Mouse (Mus musculus) adrenal gland, postnatal 4 days (tissue): ENCODE data around the gene Ppfia3. TPM values are rescaled to one million over a fixed set of nuclear protein-coding genes. Genes with fewer than 3 reads are reported as not detected.
"Not testable (repeated sequence)": the region's sequence is repeated elsewhere in the genome, so short reads cannot be mapped to it uniquely, and the experiment has no call there.

Source experiments
- DNase-seq, 2 experiments: peaks; one replicate each; pipeline ENCODE4 v3.0.0; 2021 to 2022; ENCODE audit warnings: low spot score in 2 of 2, mixed read lengths in 2 of 2
- total RNA-seq, 2 experiments: library from RNA; stranded (reverse); gene quantifications; 2 replicates each; pipeline ENCODE4 v1.2.3; 2021

Ppfia3 gene
- total RNA-seq, 2 experiments from 2014 or later = 4.7 to 6.9 TPM

DNA sequence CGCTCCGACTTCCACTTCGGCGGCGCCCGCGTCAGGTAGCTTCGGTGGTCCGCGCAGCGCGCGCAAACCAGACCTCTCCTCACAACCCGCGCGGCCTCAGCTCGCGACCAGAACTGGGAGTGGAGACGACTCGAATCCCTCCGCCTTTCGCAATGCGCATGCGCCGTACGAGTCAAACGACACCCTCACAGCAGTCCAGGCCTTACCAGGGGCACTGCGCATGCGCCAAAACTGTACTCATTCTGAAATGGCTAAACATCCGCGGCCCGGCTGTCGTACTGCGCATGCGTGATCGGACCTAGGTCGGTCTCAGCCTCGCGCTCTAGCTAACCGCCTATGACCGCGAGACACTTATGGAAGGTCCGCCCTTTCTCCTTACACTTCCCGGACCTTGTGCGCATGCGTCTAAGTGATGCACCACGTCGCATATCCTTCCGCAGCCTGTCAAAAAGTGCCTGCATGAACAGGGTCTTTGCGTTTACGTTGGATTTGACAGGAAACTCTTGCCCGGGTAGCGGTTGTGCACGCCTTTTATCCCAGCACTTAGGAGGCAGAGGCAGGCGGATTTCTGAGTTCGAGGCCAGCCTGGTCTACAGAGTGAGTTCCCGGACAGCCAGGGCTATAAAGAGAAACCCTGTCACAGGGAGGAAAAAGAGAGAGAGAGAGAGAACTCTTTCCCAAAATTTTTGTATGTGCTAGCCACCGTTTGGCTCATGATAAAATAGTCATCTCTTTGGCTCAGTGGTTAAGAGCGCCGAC is 28.9 kb upstream of the Ppfia3 start, which contains the start of gene Snrnp70:
Gene Snrnp70, minus strand, starts transcription at position 165 of the 759 bp plus-strand sequence.
- peak; percentile 100 for DNase-seq

DNA sequence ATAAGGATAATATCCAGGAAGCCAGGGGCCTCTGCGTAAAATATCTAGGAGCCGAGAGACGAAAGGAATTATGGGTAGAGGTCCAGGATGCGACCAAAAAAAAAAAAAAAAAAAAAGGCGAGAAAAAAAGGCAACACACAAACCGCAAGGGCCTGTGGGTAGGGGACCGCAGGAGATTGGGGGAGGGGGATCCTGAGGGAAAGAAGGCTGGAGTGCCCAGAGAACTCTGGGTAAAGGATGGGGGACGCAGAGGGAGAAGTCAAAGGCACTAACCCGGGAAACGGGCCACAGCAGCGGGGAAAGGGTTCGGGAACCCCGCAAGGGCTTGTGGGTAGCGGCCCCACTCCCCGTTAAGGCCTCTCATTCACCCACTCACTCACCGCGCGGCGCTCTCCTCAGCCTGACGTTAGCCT is 28.3 kb upstream of the Ppfia3 start:
- no peak for DNase-seq

DNA sequence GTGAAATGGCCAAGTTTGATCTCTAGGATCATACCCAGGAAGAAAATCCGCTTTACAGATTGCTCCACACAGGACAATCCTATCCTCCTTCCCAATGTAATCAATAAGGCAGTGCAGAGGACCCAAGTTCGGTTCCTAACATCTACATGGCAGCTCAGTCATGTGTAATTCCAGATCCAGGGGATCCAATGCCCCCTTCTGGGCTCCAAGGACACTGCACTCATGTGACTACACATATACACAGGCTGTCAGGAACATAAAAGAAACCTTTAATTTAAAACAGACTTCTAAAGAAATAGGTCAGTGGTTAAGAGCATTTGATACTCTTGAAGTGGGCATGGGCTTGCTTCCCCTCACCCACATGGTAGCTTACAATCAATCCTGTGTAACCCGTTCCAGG is 19.3 kb upstream of the Ppfia3 start:
- DNase-seq = no peak

DNA sequence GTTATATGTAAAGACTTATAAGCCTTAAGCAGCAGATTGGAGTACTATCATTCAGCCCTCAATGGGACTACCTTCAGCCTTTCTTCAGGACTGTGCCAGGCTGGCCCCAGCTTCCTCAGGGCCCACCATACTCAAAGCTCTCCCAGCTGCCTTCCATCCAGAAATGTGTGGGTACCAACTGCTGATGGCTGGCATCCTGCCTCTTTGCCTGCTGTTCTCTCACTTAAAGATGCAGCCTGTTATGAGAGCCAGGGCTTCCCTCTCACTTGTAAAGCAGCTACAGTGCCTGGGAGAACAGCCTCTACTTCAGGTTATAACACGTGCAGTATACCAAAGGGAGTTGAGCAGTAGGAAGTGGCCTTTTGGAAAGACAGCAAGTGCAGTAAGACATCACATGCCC is 9.2 kb upstream of the Ppfia3 start:
- no peak for DNase-seq

DNA sequence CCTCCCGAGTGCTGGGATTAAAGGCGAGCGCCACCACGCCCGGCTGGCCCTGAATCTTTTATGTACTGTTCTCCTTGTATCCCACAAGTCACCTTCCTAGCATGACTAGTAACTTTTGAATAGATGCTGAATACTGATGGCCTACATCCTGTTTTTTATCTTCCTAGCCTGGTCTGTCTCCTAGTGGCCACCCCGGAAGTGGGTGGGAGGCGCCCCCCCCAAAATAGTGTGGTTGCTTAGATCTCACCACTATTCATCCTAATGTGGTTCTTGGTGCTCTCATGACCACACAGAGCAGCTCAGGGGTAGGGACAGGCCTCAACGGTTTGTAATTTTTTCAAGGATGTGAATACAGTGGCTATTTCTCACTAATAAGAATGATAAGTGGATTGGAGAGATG is 7.8 kb upstream of the Ppfia3 start:
- DNase-seq = no peak

DNA sequence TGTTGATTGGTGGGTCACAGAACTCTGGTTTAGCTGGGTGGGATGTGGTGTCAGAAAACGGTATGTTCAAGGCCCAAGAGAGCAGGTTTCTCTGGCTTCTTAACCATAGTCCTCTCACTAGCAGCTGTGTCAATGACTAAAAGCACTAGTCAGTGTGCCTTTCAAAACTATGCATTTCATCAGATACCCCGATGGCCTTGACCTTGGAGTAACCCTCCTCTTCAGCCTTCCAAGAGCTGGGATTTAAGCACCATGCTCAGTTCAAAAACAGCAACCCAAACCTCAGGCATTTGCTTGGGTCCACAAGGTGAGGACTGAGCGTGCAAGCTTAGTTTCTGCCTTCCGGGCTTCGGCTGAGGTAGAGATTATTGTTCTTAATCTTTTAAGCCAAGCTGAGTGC is 5.6 kb upstream of the Ppfia3 start:
- DNase-seq = no peak

DNA sequence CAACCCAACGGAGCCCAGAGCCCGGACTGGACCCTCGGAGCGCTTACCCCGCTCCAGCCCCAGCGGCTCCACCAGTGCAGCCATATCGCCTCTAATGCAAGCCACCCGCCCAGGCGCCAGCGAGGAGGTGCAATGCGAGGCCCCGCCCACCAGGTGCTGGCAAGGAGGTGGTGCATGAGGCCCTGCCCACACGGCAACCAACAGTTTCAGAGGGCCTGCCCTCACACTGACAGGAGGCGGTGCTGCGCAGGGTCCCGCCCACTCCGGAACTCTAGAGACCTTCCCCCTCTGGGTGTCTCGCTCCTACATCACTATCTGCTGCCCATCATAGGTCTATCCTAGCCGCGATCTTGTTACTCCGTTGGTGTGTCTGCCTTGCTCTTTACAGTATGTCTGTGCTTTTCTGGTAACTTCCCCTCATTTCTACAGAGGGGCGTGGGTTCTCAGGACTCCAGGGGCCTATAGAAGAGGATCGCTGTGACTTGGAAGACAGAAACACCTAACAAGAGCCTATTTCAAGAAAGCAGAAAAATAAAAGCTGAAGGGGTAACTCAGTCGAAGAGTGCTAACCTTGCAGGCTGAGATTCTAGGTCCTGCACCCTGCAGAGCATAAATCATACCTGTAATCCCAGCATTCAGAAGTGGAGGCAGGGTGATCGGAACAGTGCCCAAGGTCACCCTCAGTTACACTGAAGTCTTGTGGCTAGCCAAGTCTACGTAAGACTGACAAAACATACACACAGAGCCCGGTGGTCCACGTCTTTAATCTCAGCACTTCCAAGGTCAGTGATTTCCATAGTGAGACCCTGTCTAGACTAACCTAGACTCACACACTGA is 3.9 kb upstream of the Ppfia3 start, which contains the start of gene Lin7b:
Gene Lin7b, minus strand, starts transcription at position 109 of the 837 bp plus-strand sequence.
- peak; percentile 67 to 83 for DNase-seq

DNA sequence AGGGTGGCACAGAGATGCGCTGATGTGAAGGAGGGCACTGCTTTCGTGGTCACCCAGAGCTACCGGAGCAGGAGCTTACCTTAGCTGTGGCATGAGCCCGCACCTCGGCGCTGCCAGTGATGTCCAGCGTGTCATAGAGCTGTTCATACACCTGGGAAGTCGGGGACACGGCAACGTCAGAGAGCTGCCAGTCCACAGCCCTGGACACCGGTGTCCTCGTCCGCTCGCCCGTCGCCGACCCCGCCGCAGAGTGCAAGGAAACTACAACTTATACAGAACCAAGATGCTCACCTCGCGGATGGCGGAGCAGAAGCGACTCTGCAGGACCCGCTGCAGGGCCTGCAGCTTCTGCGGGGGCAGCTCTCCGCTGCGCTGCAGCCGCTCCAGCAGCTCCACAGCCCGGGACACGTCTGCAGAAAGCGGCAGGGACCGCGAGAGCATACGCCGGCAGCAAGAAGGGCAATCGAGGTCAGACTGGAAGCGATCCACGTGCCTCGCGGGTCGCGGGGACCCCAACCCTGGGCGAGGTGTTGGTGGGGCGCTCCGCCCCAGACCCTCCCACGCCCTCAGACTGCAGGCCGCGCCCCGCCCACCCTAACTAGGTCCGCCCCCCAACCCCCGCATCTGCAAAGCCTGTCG is 3.1 kb upstream of the Ppfia3 start:
- DNase-seq = no peak

DNA sequence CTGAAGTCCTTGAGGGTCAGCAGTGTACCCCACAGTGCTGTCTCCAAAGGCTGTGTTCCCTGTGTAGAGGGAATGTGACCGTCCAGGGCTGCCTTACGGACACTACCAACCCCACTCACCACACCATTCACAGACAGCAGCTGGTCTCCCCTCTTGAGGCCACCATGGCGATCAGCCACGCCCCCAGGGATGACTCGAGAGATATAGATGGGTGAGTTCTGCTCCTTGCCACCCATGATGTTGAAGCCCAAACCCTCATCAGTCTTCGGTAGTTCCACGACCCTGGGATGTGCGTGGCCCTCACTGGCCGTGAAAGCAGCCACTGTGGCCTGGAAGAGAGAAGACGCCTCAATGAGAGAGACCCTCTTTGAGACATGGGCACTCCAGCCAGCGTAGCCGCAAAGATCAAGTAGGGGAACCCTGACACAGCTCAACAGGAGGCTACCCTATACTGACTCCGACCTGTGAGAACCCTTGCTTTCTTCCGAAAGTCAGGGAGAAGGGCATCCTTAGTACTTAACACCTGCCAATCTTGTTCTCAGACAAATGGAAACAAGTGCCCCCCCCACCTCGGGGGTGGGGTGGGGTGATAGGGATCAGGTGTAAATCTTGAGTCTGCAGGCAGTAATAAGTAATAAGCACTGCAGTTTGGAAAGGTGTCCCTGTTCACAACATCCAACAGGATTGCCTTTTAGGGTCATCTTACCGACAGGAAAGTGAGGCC is 2.4 kb upstream of the Ppfia3 start:
- DNase-seq = no peak

DNA sequence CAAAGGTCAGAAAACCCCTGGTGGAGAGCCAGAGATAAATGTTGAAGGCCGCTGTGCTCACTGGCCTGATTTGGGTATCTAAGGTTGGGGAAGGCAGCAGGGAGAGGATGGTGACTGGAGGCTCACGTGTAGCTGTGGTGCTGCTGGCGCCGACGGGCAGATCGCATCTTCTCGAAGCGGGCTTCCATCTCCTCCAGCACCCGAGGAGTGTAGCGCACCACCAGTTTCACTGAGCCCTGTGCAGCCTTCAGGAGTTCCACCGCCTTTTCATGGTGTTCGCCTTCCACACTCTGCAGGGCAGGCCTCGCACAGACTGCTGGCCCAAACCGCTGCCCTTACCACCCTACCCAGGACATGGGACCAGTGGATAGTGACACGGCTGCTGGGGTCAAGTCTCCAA is 1.4 kb upstream of the Ppfia3 start:
- no peak for DNase-seq

DNA sequence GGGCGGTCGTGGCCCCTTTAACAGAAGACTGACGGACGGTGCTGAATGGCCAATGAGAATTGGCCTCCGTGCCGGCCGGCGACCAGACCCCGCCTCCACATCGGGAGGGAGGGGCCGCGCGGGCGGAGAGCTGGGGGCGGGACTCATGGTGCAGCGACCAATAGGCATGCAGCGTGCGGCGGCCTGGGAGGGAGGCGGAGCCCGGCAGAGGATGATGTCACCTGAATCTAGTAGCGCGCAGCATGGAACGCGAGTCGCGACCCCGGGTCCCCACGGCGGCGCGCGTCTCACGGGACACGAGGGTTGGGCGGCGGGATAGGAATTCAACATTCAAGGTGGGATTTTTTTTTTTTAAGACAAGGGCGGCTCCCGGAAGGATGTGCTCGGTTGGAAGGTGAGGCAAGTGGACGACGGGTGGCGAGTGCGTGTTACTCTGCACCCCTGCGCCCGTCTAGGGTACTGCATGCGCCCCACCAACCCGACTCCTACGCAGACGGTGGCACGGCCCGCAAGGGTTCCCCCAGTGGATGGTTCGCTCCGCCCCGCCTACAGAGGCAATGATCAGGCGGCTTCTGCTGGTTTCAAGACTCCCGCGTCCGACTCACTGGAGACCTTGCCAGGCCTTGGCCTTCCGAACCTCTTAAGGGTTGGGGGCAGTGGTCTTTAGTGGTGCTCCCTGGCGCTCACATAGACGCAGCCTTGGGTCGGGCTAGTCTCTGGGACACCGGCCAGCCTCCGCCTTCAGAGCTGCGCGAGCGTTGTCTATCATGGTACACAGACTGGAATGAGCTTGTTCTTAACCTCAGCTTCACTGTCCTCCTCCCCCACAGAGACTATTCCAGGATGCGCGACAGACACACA is 431 bp upstream of the Ppfia3 start:
- peak; percentile 92 to 97 for DNase-seq

DNA sequence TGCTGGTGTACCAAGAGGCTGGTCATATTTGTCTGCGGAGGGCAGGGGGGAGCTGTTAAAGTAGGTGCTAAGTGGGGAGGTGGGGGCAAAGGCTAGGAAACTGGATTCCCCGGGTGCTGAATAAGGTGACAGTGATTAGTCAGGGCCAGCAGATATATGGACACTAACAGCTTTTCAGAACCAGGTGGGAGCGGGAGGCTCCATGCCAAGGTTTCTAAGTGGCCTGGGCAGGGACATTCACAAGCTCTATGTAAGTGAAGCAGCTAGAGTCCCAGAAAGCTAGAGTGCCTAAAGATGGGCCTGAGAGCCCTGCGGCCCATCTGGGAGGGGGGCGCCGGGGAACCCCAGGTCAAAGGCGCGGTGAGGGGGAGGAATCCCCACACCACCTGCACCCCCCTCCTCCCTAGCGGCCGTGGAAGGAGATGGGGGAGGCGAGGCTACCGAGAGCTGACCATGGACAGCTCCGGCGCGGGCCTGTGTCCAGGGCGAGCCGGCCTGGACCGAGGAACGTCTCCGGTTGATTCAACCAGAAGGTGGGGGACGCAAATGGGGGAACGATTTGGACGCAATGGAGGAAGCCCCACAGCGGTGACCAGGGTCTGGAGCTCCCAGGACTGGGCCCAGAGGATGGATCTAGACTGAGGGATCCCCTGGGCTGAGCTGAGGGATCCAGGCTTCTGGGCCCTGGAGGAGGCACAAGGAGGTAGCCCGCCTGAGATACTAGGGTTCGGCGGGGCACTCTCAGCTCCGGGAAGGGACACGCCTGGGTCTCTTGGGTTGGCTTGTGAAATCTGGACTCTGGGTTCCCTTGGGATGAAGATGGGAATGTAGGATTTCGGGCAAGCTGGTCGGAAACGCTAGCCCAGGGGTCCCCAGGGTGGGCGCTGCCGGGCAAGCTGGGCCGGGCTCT is 822 bp downstream of the Ppfia3 start:
- DNase-seq = peak in 1 of 2 experiments; percentile 35

DNA sequence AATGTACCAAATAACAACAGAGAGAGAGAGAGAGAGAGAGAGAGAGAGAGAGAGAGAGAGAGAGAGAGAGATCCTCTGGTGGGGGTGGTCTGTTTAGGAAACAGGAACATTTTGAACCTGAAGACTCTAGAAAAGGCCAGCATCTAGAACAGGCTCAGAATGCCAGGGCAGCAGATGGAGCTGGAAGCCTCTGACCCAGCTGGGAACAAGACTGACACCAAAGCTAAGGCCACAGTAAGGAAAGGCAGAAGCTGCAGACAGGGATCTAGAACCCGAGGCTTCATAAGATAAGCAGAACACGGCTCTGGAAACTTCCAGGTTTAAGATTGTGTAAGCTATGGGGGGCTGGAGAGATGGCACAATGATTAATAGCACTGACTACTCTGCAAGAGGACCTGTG is 2.8 kb downstream of the Ppfia3 start:
- DNase-seq = no peak

DNA sequence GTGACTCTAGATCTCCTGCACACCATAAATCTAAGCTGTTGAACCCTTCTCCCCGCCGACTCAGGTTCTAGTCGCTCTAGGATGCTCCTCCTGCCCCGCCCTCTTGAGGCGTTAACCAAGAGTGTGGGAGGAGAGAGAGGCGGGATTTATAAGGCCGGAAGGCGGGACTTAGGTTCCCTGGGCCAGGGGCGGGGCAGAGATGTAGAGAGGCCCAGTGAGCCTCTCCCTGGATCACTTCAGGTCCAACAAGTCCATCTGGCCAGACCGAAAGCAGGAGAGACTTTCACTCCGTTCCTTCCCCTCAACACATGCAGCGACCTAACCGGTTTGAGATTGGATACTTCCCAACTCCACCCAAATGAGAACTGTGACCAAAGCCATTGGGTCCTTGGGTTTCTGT is 4.0 kb downstream of the Ppfia3 start:
- DNase-seq = no peak

DNA sequence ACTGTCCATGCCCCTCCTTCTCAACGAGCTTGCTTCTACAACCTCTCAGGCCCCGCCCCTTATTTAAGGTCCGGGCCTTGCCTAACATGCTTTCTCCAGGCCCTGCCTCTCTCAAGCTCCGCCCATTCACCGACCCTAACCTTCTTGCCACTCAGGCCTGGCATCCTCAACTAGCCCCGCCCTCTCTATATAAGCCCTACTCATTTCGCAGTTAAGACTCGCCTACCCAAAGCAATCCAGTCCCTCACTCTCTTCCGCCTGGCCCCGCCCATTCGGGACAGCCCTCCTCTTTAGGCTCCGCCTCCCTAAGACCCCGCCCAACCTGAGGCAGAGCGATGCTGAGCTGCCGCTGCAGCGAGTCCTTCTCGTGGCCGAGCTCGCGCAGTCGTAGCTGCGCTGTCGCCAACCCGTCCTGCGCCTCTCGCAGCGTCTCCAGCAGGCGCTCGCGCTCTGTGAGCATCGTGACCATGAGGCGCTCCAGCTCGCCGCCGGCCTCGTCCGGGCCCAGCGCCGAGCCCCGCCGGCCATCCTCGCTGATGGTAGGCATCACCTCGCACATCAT is 5.5 kb downstream of the Ppfia3 start:
- no peak for DNase-seq

DNA sequence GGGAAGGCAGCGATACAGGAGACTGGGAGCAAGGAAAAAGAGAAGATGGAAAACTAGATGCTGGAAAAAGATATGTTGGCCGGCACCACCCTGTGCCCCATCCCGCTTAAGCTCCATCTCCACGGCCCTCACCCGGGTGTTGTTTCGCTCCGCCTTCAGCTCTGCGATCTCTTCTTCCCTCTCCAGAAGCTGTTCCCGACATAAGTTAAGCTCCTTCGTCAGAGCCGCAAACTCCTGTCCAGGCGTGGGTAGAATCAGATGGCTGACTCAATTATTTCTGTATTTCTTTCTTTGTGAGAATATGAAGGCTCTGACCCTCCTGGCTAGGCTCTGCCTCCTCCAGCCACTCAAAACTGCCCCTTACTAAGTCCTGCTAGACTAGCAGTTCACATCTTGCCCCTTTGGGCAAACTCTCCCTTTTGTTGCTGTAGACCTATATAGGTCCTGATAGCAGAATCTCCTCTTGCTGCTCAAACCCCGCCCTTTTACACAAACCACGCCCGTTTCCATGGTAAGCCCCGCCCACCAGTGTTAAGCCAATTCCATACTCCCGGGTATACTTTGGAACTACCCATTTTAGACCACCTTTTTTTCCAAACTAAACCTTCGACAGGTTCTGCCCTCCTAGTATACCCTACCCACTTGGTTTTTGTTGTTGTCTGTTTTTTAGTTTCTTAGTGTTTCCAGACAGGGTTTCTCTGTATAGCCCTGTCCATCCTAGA is 6.3 kb downstream of the Ppfia3 start:
- DNase-seq = no peak

DNA sequence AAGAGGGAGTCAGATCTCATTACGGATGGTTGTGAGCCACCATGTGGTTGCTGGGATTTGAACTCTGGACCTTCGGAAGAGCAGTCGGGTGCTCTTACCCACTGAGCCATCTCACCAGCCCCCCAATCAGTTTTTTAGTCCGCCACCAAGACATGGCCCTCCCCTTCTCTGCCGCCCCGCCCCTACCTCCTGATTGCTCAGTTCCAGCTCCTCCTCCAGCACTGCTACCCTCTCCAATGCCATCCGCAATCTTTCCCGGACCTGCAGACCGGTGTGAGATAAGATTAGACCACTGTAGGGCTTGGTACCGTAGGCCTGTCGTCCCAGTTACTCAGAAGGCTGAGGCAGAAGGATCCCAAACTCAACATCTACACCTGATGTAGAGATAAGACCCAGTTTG is 7.7 kb downstream of the Ppfia3 start:
- DNase-seq = not testable (repeated sequence)

DNA sequence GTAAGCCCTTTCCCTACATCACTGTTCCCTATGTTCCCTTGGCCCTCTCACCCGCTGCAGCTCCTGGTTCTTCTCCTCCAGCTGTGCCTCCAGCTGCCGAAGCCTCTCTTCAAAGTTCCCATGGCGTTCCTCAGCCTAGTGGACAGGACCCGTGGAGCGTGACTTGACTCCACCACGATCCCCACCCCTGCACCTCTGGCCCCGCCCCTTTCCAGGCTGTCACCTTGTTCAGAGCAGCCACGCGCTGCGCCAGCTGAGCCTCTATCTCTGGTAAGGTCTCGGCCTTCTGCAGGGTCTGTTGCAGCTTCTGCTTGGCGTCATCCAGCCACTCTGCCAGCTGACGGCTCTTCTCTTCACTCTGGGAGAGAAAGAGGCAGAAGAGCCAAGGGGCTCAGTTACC is 10.7 kb downstream of the Ppfia3 start:
- no peak for DNase-seq
